Mouse (Mus musculus): ENCODE data around the gene Runx3.

The Runx3 gene

GRCm38 (mm10) chr4:135113656-135114055 lies 6.8 kb upstream of the Runx3 start:
- in situ Hi-C loops (cut with MboI; ENCODE audit: unreplicated experiment in 2 of 2) = no loop called here

- in situ Hi-C loops (cut with MboI; ENCODE audit: unreplicated experiment in 2 of 2) = no loop called here
Observed at GRCm38 (mm10) chr4:135114301-135114700, 6.2 kb upstream of the Runx3 start.

- in situ Hi-C loops (cut with MboI; ENCODE audit: unreplicated experiment in 2 of 2) = no loop called here
Observed at GRCm38 (mm10) chr4:135115426-135116170, 4.9 kb upstream of the Runx3 start.

GRCm38 (mm10) chr4:135116391-135116790 lies 4.1 kb upstream of the Runx3 start:
- in situ Hi-C loops (cut with MboI; ENCODE audit: unreplicated experiment in 2 of 2) = no loop called here

- in situ Hi-C loops (cut with MboI; ENCODE audit: unreplicated experiment in 2 of 2) = no loop called here
Observed at GRCm38 (mm10) chr4:135117846-135118245, 2.6 kb upstream of the Runx3 start.

- in situ Hi-C loops (cut with MboI; ENCODE audit: unreplicated experiment in 2 of 2) = no loop called here
Observed at GRCm38 (mm10) chr4:135118855-135119474, 1.5 kb upstream of the Runx3 start.

GRCm38 (mm10) chr4:135123721-135124120 lies 3.3 kb downstream of the Runx3 start:
- in situ Hi-C loops (cut with MboI; ENCODE audit: unreplicated experiment in 2 of 2) = no loop called here

GRCm38 (mm10) chr4:135124732-135125131 lies 4.3 kb downstream of the Runx3 start:
- in situ Hi-C loops (cut with MboI; ENCODE audit: unreplicated experiment in 2 of 2) = no loop called here

GRCm38 (mm10) chr4:135125152-135125551 lies 4.7 kb downstream of the Runx3 start:
- in situ Hi-C loops (cut with MboI; ENCODE audit: unreplicated experiment in 2 of 2) = no loop called here

- in situ Hi-C loops (cut with MboI; ENCODE audit: unreplicated experiment in 2 of 2) = no loop called here
Observed at GRCm38 (mm10) chr4:135126385-135126784, 5.9 kb downstream of the Runx3 start.

GRCm38 (mm10) chr4:135128841-135129520 lies 8.5 kb downstream of the Runx3 start:
- in situ Hi-C loops (cut with MboI; ENCODE audit: unreplicated experiment in 2 of 2) = no loop called here

- in situ Hi-C loops (cut with MboI; ENCODE audit: unreplicated experiment in 2 of 2) = no loop called here
Observed at GRCm38 (mm10) chr4:135130156-135130555, 9.7 kb downstream of the Runx3 start.

GRCm38 (mm10) chr4:135131145-135131544 lies 10.7 kb downstream of the Runx3 start:
- in situ Hi-C loops (cut with MboI; ENCODE audit: unreplicated experiment in 2 of 2) = no loop called here

GRCm38 (mm10) chr4:135132797-135133196 lies 12.3 kb downstream of the Runx3 start:
- in situ Hi-C loops (cut with MboI; ENCODE audit: unreplicated experiment in 2 of 2) = no loop called here

GRCm38 (mm10) chr4:135133711-135134110 lies 13.3 kb downstream of the Runx3 start:
- in situ Hi-C loops (cut with MboI; ENCODE audit: unreplicated experiment in 2 of 2) = no loop called here

- in situ Hi-C loops (cut with MboI; ENCODE audit: unreplicated experiment in 2 of 2) = no loop called here
Observed at GRCm38 (mm10) chr4:135135331-135135730, 14.9 kb downstream of the Runx3 start.

- in situ Hi-C loops (cut with MboI; ENCODE audit: unreplicated experiment in 2 of 2) = no loop called here
Observed at GRCm38 (mm10) chr4:135136202-135136601, 15.8 kb downstream of the Runx3 start.

- in situ Hi-C loops (cut with MboI; ENCODE audit: unreplicated experiment in 2 of 2) = no loop called here
Observed at GRCm38 (mm10) chr4:135136612-135137011, 16.2 kb downstream of the Runx3 start.

GRCm38 (mm10) chr4:135140647-135141515 lies 20.4 kb downstream of the Runx3 start:
- in situ Hi-C loops (cut with MboI; ENCODE audit: unreplicated experiment in 2 of 2) = no loop called here

- in situ Hi-C loops (cut with MboI; ENCODE audit: unreplicated experiment in 2 of 2) = no loop called here
Observed at GRCm38 (mm10) chr4:135141720-135142119, 21.3 kb downstream of the Runx3 start.

- in situ Hi-C loops (cut with MboI; ENCODE audit: unreplicated experiment in 2 of 2) = loop anchor here in 1 of 2 experiments (5.0 kb wide), 1 partner anchor 79 kb away; no protein-coding TSS in a partner anchor
Observed at GRCm38 (mm10) chr4:135146734-135147133, 26.3 kb downstream of the Runx3 start.

Measured in v-Abl transformed pro-B cells (cell line).